Mouse (Mus musculus) regulatory T cell (primary cell): ENCODE measurements around the gene Padi3.

ENCODE experiments used
- in situ Hi-C: fragments of 300-600 bp; cut with MboI, MseI; formaldehyde crosslinking; loops from one replicate; pipeline ENCODE4 v1.15.1; 2025; ENCODE audit warnings: high pct_unique_total_duplicates

Gene Padi3

GRCm38 (mm10) chr4:140810458-140811260 is at the start of gene Padi3:
Padi3 (minus strand) TSS chr4:140810648.
- in situ Hi-C loops, result no loop called here

DNA sequence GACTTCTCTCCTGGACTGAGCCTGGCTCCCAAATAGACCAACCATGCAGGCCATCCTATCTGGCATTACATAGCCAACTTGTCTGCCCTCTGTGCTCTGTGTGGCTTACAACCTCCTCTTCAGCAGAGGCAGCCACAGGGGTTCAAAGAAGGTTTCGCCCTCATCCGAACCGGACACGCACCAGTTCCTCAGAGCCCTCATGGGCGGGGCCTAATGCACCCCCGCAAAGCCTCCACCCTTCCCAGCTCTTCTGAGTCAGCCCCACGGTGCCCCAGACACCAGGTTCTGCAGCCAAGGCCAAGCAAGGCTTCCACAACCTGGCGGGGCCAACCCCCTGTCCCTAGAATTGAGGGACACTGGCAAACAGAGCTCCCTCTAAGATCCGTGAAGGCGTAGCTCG is 48.8 kb upstream of the Padi3 start:
- in situ Hi-C loops, result no loop called here

DNA sequence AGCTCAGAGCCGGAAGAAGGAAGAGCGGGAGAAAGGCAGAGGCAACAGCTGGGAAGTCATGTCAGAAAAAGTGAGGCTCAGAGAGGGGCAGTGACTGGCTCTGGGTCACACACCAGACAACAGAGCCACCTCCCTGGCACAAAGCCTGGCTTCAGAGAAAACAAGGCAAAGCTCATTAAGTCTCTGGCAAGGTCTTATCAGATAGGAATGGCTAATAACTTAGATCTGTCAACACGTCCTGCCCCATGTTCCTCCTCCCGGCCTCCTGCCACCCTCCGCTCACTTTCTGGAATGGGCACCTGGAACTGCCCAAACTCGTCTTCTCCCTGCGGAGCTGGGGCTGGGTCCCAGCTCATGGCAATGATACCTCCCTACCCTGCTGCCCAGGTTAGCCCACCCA is 47.4 kb upstream of the Padi3 start:
- in situ Hi-C loops, result no loop called here

GRCm38 (mm10) chr4:140857041-140857440 is 46.6 kb upstream of the Padi3 start:
- in situ Hi-C loops, result no loop called here

DNA sequence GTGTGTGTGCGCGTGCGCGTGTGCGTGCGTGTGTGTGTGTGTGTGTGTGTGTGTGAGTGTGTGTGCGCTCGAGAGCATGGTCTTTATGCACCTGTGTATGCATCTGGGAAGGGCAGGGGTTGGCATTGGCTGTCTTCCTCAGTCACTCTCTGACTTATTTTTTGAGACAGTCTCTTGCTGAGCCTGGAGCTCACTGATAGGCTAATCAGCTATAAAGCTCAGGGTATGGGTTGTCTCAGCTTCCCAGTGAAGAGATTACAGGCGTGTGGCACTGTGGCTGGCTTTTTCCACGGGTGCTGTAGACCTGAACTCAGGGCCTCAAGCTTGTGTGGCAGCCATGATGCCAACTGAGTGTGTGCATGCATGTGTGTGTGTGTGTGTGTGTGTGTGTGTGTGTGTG is 44.7 kb upstream of the Padi3 start:
- in situ Hi-C loops, result no loop called here

DNA sequence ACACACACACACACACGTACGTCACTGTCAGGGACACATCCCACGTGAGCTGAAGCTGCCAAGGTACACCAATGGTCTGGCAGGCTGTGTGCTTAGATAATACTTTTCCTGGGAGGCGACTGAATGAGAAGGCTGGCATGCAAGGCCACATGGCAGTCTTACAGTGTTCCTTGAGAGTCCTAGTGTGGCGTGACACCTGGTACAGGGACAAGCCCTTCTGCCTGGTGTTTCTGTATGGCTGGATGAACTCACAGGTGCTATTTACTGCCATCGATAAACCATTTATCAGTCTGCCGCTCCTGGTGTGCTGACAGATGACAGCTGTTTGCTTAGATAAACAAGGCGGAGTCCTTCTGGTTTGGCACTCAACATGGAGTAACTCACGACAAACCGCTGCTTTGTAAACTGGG is 44.0 kb upstream of the Padi3 start:
- in situ Hi-C loops, result no loop called here

DNA sequence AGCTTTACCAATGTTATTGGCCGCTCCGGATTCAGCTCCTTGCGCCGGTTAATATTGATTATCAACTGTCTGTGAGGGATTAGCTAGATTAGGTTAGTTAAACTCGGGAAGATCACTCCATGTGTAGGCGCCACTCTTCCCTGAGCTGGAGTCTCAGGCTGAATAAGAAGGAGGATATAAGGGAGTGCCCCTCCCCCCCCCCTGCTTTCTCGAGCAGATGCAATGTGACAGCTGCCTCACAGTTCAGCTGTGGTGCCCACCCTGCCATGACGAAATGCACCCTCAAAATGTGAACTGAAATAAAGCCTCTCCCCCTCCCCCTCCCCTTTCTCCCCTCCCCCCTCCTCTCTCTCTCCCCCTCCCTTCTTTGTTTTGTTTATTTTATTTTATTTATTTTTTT is 43.2 kb upstream of the Padi3 start:
- in situ Hi-C loops, result no loop called here

- in situ Hi-C loops, result no loop called here
Measured at GRCm38 (mm10) chr4:140849310-140849709, 38.9 kb upstream of the Padi3 start.

DNA sequence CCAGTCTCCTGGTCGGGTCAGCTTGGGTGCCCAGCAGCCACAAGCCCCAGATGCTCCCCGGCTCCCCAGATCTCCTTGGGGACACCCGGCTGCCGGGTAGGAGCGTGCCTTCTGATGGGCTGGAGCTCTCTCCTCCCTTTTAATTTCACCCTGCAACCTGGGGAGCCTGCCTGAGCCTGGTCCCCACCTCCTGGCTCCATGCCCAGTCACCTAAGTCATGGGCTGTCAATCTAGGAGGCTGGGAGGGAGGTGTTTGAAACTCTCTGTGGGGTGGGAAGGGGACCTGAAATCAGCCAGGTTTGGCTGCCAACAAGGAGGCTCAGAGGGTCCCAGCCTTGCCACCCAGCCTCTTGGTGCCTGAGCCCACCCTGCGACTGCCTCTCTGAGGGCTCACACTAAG is 35.2 kb upstream of the Padi3 start, which contains the start of gene Padi1:
Gene Padi1, minus strand, starts transcription at position 113 of the 400 bp plus-strand sequence.
- in situ Hi-C loops, result no loop called here

GRCm38 (mm10) chr4:140844991-140845390 is 34.5 kb upstream of the Padi3 start:
- in situ Hi-C loops, result no loop called here

DNA sequence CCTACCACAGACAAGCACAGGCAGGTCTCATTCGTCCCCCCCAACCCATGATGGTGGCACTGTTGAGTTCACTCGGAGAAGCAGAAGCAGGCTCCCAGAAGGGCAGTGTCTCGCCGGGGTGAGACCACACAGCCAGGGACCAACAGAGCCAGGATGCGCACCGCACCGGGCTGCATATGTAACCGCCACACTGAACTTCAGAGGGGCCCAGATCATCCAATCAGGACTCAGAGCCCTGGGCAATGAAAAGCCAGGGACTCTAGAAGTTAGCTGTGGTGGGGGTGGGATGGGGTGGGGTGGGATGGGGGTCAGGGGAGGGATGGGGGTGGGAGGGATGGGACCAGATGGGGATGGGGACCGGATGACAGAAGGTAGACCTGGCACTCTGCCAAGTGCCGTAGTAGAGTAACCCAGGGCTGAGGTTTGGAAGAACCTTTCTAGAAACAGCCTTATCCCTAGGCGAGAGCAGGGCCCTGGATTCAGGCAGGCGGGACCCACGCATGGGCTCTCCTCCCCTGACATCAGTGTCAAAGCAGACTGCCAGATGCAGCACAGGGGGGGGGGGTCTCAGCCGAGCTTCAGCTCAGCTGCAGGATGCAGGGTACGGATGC is 33.3 kb upstream of the Padi3 start:
- in situ Hi-C loops, result no loop called here

- in situ Hi-C loops, result no loop called here
Measured at GRCm38 (mm10) chr4:140842909-140843308, 32.5 kb upstream of the Padi3 start.

DNA sequence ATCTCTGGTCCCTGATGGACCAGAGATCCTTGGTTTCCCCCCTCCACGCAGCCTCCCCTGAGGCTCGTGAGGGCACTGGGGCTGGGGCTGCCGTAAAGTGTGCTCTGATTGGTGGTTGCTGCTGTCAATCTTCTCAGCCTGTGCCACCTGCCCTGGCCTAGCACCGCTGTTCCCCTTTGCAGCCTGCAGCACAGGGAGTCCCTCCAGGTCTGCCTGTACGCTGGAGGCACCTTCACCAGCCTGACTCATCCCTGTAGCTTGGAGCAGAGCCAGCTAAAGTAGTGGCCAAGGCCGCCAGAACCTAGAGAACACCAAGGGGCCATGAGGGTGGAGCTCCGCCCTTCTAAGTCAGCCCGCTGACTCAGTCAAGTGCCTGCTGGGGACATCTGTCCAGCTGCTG is 27.4 kb upstream of the Padi3 start:
- in situ Hi-C loops, result no loop called here

- in situ Hi-C loops, result no loop called here
Measured at GRCm38 (mm10) chr4:140836208-140836866, 25.9 kb upstream of the Padi3 start.

DNA sequence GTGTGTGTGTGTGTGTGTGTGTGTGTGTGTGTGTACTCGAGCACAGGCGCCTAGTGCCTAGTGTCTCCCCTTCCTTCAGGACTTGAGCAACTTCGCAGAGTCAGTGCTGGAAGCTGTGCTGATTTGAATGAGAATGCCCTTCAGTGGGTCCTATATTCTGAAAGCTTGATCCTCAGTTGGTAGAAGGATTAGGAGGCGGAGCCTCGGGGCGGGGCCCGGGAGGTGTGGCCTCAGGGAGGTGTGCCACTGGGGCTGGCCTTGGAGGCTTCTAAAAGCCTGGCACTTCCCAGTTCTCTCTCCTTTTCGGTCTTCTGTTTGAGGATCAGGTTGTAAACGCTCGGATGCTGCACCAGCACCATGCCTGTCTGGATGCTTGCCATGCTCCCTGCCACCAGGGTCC is 25.2 kb upstream of the Padi3 start:
- in situ Hi-C loops, result no loop called here

- in situ Hi-C loops, result no loop called here
Measured at GRCm38 (mm10) chr4:140834327-140834934, 24.0 kb upstream of the Padi3 start.

- in situ Hi-C loops, result no loop called here
Measured at GRCm38 (mm10) chr4:140832821-140833220, 22.4 kb upstream of the Padi3 start.

GRCm38 (mm10) chr4:140831808-140832207 is 21.4 kb upstream of the Padi3 start:
- in situ Hi-C loops, result no loop called here

GRCm38 (mm10) chr4:140827237-140827636 is 16.8 kb upstream of the Padi3 start:
- in situ Hi-C loops, result no loop called here

GRCm38 (mm10) chr4:140825942-140826341 is 15.5 kb upstream of the Padi3 start:
- in situ Hi-C loops, result no loop called here

- in situ Hi-C loops, result no loop called here
Measured at GRCm38 (mm10) chr4:140821988-140822387, 11.5 kb upstream of the Padi3 start.

DNA sequence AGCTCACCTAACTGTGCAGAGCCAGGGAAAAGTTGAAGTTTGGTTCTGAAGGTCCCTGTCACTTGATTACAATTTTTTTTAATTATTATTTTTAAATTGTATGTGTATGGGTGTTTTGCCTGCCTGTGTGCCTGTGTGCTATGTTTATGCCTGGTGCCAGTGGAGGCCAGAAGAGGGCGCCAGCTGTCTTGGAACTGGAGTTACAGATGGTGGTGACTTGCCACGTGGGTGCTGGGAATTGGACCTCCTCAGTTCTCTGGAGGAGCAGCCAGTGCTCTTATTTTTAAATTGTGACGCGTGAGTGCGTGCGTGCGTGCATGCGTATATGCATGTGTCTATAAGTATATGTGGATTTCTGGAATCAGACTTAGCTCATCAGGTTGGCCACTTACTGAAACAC is 7.0 kb upstream of the Padi3 start:
- in situ Hi-C loops, result no loop called here
